8 mouse cellular contexts compared by ENCODE assay signal in the genomic region with DNA sequence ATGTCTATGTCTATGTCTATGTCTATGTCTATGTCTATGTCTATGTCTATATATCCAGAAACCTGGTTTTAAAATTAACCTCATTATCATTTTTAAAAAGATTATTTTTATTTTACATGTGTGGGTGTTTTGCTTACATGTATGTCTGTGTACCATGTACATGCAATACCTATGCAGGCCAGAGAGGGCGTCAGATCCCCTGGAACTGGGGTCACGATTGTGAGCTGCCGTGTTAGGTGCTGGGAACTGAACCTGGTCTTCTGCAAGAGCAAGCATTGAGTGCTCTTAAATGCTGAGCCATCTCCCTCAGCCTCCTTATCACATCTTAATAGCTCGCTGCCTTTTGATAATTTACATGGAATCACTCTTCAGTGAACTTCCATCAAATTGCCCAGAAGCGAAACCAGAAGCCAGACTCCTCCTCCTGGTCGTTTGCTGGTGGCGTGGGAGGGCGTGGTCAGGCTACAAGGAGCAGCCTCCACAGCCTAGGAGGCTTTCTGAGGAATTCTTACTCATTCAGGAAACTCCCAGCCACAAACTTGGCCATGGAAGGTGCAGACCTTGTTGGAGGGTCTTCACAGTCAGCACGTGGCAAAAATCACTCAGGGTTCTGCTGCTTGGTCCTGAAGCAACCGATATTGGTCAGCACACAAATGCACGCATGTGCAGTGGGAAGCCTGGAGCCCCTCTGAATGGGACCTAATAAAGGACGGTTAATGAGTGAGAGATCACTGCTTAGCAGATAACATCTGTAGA. TPM values are rescaled to one million over a fixed set of nuclear protein-coding genes. Genes with fewer than 3 reads are reported as not detected.
A peak's percentile ranks its signal among the peaks of the same experiment; 100 is the strongest.
DNase-seq lines count a peak whose midpoint lies in the region; ATAC-seq and TF ChIP-seq lines count a peak whose summit lies in the region.

No protein-coding gene starts in this region.

- no peaks in the 10 kb centered on the region for H3K4me1 ChIP-seq in spleen, adult 2 months (ENCODE audit: control insufficient read depth, insufficient read depth, insufficient read length)
- H3K4me1 ChIP-seq in cortical plate, adult 2 months (ENCODE audit: control insufficient read depth, insufficient read depth, low read length): no peaks in the 10 kb centered on the region
- no peaks in the 10 kb centered on the region for H3K4me1 ChIP-seq in hindbrain, postnatal 0 days (ENCODE audit: insufficient read depth, low read length)
- H3K4me1 ChIP-seq in liver, embryonic 14.5 days (replicated peaks; ENCODE audit: control insufficient read depth in 2 of 2, insufficient read depth in 2 of 2, low read length in 1 of 2): peaks cover 0 to 7% of the 10 kb centered on the region in 2 experiments; a peak in 2 of 4 replicates
- H3K4me1 ChIP-seq in stomach, embryonic 16.5 days (ENCODE audit: control insufficient read depth, insufficient read depth, low read length): peaks cover 7% of the 10 kb centered on the region

- no peak for DNase-seq in spleen, adult 2 months (ENCODE audit: low read depth in 1 of 2, low spot score in 2 of 2)
- no peak for DNase-seq in spleen, adult 12 weeks (ENCODE audit: low spot score)
- no peak for DNase-seq in hindbrain, postnatal 0 days (ENCODE audit: low spot score)
- no peak for DNase-seq in liver, embryonic 14.5 days (ENCODE audit: low read depth in 3 of 3, low spot score in 3 of 3)
- DNase-seq in thymus, postnatal 25 days: no peak
- no peak for DNase-seq in frontal cortex, postnatal 14 days (ENCODE audit: low spot score in 2 of 2)

- H3K27me3 ChIP-seq in spleen, adult 2 months (ENCODE audit: control insufficient read depth, insufficient read depth, low read length): no peaks in the 10 kb centered on the region
- 0 out of 2 replicates have a peak, but pooled peaks cover under 1% of the 10 kb centered on the region for H3K27me3 ChIP-seq in hindbrain, postnatal 0 days (ENCODE audit: insufficient read depth, low read length)
- peaks cover under 1% of the 10 kb centered on the region for H3K27me3 ChIP-seq in liver, embryonic 14.5 days (ENCODE audit: control insufficient read depth, insufficient read depth, low read length)
- peaks cover 4% of the 10 kb centered on the region; the same call in 1 of the 2 replicates for H3K27me3 ChIP-seq in stomach, embryonic 16.5 days (ENCODE audit: control insufficient read depth, insufficient read depth, low read length)

- no peak overlapping the region for H3K27ac ChIP-seq in spleen, adult 2 months (ENCODE audit: insufficient read depth, low read length)
- H3K27ac ChIP-seq in cortical plate, adult 2 months (ENCODE audit: insufficient read depth, low read length): no peak overlapping the region
- H3K27ac ChIP-seq in hindbrain, postnatal 0 days: no peak overlapping the region
- no peak overlapping the region for H3K27ac ChIP-seq in liver, embryonic 14.5 days
- H3K27ac ChIP-seq in stomach, embryonic 16.5 days (ENCODE audit: low read length): no peak overlapping the region

- peak; percentile 4; the same call in 1 of the 2 replicates for TF ChIP-seq CTCF in spleen, adult 2 months (IDR thresholded peaks at IDR 0.05; ENCODE audit: extremely low read depth, insufficient read depth, insufficient read length, insufficient replicate concordance)
- TF ChIP-seq CTCF in cortical plate, adult 2 months (IDR thresholded peaks at IDR 0.05; ENCODE audit: extremely low read depth, insufficient read depth, low read length): no peak
- peak; percentile 20 for TF ChIP-seq CTCF in hindbrain, postnatal 0 days (IDR thresholded peaks at IDR 0.05; ENCODE audit: low read depth)
- TF ChIP-seq CTCF in liver, embryonic 14.5 days (IDR thresholded peaks at IDR 0.05; ENCODE audit: low read depth): peak; percentile 52

- no peak for ATAC-seq in hindbrain, postnatal 0 days
- ATAC-seq in liver, embryonic 14.5 days (ENCODE audit: insufficient read depth): no peak
- no peak for ATAC-seq in stomach, embryonic 16.5 days (ENCODE audit: insufficient read depth, low FRiP score)

- H3K9ac ChIP-seq in hindbrain, postnatal 0 days (replicated peaks; ENCODE audit: low read length): no peak overlapping the region
- H3K9ac ChIP-seq in liver, embryonic 14.5 days (replicated peaks): no peak overlapping the region
- no peak overlapping the region for H3K9ac ChIP-seq in stomach, embryonic 16.5 days (ENCODE audit: low read length)

- H3K36me3 ChIP-seq in spleen, adult 2 months (ENCODE audit: control insufficient read depth, insufficient read depth, low read length): no peaks in the 10 kb centered on the region
- no peaks in the 10 kb centered on the region for H3K36me3 ChIP-seq in hindbrain, postnatal 0 days (ENCODE audit: insufficient read depth, low read length)
- H3K36me3 ChIP-seq in liver, embryonic 14.5 days (replicated peaks; ENCODE audit: control insufficient read depth, insufficient read depth, low read depth): no peaks in the 10 kb centered on the region
- no peaks in the 10 kb centered on the region for H3K36me3 ChIP-seq in stomach, embryonic 16.5 days (ENCODE audit: control insufficient read depth, insufficient read depth, low read length)

- peak overlapping the region; percentile 21; the same call in 1 of the 2 replicates for H3K4me2 ChIP-seq in hindbrain, postnatal 0 days (ENCODE audit: low read depth, low read length)
- H3K4me2 ChIP-seq in liver, embryonic 14.5 days (ENCODE audit: low read depth): peak overlapping the region; percentile 55
- peak overlapping the region; percentile 41 for H3K4me2 ChIP-seq in stomach, embryonic 16.5 days (ENCODE audit: low read depth, low read length)

- H3K4me3 ChIP-seq in spleen, adult 2 months (ENCODE audit: extremely low read depth, insufficient read depth, insufficient read length): peak overlapping the region; percentile 31
- peak overlapping the region; percentile 6; the same call in 1 of the 2 replicates for H3K4me3 ChIP-seq in cortical plate, adult 2 months (ENCODE audit: insufficient read depth, low read length)
- no peak overlapping the region for H3K4me3 ChIP-seq in hindbrain, postnatal 0 days (ENCODE audit: low read length)
- peak overlapping the region; percentile 32 to 33 for H3K4me3 ChIP-seq in liver, embryonic 14.5 days (ENCODE audit: insufficient read depth in 1 of 2, low read depth in 2 of 2, low read length in 2 of 2)
- H3K4me3 ChIP-seq in stomach, embryonic 16.5 days (replicated peaks; ENCODE audit: low read length): peak overlapping the region; percentile 25

- 21% methylated on average over 12 of the region's 12 CpGs for WGBS in spleen, adult 2 months
- 63% methylated on average over 12 of the region's 12 CpGs for WGBS in hindbrain, postnatal 0 days
- WGBS in liver, embryonic 14.5 days (ENCODE audit: insufficient replicate concordance): 24% methylated on average over 12 of the region's 12 CpGs
- 46% methylated on average over 12 of the region's 12 CpGs for WGBS in stomach, embryonic 16.5 days

- H3K9me3 ChIP-seq in hindbrain, postnatal 0 days (ENCODE audit: low read length): no peaks in the 10 kb centered on the region
- H3K9me3 ChIP-seq in liver, embryonic 14.5 days (ENCODE audit: control insufficient read depth, low read length): no peaks in the 10 kb centered on the region
- no peaks in the 10 kb centered on the region for H3K9me3 ChIP-seq in stomach, embryonic 16.5 days (replicated peaks; ENCODE audit: control insufficient read depth, low read length)

- TF ChIP-seq POLR2A in spleen, adult 2 months (IDR thresholded peaks at IDR 0.05; ENCODE audit: low read depth, low read length): no peak
- TF ChIP-seq POLR2A in cortical plate, adult 2 months (IDR thresholded peaks at IDR 0.05; ENCODE audit: extremely low read depth, insufficient read depth, low read length): no peak

- TF ChIP-seq EP300 in liver, embryonic 14.5 days (IDR thresholded peaks at IDR 0.05; ENCODE audit: low read depth): no peak

RNA-seq across cellular contexts. Expression of a gene that starts 32.2 kb away (rescaled TPM):
- 2.9 and 4.7 TPM in 2 replicates for polyA plus RNA-seq in spleen, adult 2 months (2012; rRNA removed)
- 27.0 and 27.3 TPM in 2 replicates for polyA plus RNA-seq in cortical plate, adult 2 months (2012; rRNA removed)
- 17.7 and 17.9 TPM in 2 replicates for total RNA-seq in hindbrain, postnatal 0 days (2014; rRNA removed)
- polyA plus RNA-seq in hindbrain, postnatal 0 days (2015; fragmentation: Nextera tagmentation; extraction: Ambion mirVana): 10.0 and 11.1 TPM in 2 replicates
- 0.84 and 1.1 TPM in 2 replicates for polyA plus RNA-seq in liver, embryonic 14.5 days (2012; rRNA removed)
- polyA plus RNA-seq in liver, embryonic 14.5 days (2014; fragmentation: Nextera tagmentation; extraction: Ambion mirVana): 1.9 and 2.4 TPM in 2 replicates
- 8.7 and 9.9 TPM in 2 replicates for polyA plus RNA-seq in stomach, embryonic 16.5 days (2015; fragmentation: Nextera tagmentation; extraction: Ambion mirVana)
